Mouse (Mus musculus): ENCODE data around the gene Nat8f1.
"Not testable (repeated sequence)": the region's sequence is repeated elsewhere in the genome, so short reads cannot be mapped to it uniquely, and the experiment has no call there.

Gene Nat8f1

DNA sequence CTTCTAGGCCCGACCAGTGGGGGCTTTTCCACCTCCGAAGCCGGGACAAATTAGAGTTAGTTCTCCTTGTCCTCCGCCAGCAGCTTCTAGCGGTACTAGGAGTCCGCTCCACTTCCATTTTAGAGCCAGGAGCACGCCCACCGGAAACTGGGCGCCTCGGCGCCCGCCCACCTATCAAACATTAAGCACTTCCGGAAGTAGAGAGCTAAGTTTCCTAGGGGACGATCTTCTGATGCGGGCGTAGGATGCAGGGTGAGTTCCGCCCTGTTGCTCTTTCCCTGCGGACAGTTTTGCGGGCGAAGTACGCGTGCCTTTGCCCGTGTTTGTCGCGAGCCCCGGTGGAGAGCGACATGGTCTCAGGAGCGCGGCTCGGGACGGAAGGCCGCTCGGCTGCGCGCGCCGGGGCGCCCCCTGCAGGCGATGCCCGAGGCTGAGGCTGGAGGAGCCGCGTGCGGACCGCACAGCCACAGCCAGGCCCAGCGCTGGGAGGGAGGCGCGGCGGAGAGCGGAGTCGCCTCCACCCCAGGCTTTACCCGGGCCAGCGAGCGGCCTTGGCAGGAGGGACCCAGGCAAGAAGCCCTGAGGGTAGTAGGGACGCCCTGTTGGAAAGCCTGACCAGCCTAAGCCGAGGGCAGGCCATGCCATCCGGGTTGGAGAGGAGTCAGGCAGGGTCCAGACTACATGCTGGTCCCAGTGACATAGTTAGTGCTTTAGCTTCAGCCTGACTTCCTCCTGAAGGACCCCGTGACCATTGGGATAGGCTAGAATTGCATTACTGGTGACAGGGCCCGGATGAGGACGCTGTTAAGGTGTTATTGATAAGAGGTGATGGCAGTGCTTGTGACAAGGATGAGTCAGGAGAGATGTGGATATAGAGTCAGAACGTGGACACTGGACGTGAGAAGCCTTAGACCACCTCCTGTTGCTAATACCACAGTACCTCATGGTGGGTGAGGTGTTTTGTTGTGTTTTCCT is at the start of gene Nat8f1:
Gene Nat8f1 (minus strand): TSS at position 149 of the 975 bp plus-strand sequence.
- peak; percentile 95 for DNase-seq (ENCODE audit: low read depth)

DNA sequence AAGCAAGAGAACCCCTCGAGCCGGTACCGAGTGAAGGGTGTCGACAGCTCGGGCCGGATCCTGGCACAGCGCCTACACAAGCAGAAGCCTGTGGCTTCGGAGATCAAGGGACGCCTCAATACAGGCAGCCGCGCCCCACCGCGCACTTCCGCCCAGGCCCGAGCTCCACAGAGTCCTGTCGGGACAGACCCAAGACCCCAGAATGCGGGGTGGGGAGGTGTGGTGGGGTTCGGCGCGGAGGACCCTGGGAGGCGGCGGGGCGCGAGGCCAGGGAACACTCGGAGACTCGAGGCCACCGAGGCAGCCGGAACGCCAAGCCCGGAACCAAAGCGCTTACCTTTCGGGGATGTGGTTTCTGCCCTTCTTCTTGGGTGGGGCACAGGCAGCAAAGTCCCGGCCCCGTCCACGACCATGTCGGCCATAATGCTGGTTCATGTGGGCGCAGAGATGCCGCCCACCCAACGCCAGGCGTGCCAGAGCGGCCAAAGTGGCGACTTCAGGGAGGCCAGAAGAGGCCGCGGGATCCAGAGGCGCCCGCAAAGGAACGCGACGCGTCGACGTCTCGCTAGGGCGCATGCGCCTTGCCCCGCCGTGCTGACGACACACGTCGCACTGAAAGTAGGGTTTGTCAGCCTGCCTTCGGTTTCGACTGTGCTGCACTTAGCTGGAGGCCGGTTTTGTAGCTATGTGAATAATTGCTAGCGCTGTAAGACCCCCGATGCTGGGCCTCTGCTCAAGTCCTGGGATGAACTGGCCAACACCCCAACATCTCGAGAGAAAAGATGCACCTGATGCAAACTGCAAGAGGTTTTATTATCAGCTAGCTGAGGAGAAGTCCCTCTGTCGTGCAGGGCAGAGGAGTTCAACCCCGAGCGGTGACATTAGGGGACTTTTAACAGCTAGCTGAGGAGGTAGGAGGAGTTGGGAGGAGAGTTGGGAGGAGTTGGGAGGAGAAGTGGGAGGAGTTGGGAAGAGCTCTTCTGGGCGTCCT is 45.9 kb upstream of the Nat8f1 start, which contains the start of gene Dusp11:
Gene Dusp11 (minus strand): TSS at position 567 of the 991 bp plus-strand sequence.
- DNase-seq (ENCODE audit: low read depth), result peak; percentile 95

DNA sequence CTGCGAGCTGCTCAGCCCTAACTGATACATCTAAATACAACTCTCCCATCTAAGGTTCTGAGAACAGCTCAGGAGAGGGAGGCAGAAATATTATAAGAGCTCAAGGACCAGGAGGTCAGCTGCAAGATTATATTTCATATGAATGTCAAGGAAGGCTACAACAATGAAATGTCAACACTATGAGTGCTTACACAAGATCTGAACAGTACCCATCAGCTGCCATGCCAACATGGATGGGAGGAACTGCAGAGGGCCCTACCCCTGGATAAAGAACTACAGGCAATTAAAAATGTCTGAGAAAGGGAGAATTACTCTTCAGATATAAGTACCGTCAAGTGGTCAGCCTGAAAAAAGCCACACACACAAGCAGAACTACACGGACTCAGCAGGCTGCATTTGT is 42.1 kb upstream of the Nat8f1 start:
- no peak for DNase-seq (ENCODE audit: low read depth)

DNA sequence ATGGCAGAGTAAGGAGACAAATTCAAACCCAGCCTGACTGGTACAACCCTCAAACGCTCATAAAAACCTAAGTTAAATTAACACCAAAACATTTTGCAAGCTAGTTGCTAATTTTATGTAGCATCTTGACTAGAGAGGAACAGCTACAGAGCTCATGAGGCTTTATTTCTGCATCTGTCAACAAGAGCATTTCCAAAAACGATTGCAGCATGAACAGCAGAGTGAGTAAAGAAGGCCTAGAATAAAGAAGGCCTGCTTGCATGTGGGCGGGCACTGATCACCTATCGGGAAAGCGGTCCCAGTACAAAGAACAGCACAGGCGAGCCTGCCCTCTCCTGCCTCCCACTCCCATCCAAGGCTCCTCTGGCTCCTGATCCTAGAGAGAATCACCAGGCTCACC is 33.1 kb upstream of the Nat8f1 start:
- DNase-seq (ENCODE audit: low read depth), result no peak

DNA sequence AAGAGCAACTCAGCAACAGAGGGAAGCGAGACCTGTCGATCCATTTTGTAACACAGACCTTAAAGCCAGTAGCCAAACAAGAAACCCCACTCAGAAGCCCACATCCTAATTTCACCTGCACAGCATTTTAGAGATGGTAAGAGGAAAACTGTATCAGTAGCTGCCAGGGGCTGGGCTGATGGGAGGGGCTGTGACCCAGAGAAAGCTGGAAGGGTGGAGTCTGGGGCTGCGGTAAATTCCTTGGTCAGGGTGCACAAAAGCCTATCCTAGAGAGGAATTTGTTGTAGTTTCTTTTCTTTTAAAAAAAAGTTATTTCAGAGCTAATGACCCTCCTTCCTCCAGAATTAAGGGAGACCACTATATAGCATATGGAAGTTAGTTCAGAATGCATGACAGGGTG is 27.0 kb upstream of the Nat8f1 start:
- no peak for DNase-seq (ENCODE audit: low read depth)

DNA sequence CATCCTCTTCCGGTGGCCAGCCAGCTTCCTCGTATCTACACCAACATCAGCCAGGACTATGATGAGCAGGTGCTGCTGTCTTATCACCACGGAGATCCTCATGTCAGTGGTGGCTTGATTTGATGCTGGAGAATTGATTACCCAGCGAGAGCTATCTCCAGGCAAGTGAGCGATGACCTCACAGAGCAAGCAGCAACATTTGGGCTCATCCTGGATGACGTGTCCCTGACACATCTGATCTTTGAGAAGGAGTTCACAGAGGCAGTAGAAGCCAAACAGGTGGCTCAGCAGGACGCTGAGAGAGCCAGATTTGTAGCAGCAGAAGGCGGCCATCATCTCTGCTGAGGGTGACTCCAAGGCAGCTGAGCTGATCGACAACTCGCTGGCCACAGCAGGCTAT is 23.2 kb upstream of the Nat8f1 start:
- no peak for DNase-seq (ENCODE audit: low read depth)

DNA sequence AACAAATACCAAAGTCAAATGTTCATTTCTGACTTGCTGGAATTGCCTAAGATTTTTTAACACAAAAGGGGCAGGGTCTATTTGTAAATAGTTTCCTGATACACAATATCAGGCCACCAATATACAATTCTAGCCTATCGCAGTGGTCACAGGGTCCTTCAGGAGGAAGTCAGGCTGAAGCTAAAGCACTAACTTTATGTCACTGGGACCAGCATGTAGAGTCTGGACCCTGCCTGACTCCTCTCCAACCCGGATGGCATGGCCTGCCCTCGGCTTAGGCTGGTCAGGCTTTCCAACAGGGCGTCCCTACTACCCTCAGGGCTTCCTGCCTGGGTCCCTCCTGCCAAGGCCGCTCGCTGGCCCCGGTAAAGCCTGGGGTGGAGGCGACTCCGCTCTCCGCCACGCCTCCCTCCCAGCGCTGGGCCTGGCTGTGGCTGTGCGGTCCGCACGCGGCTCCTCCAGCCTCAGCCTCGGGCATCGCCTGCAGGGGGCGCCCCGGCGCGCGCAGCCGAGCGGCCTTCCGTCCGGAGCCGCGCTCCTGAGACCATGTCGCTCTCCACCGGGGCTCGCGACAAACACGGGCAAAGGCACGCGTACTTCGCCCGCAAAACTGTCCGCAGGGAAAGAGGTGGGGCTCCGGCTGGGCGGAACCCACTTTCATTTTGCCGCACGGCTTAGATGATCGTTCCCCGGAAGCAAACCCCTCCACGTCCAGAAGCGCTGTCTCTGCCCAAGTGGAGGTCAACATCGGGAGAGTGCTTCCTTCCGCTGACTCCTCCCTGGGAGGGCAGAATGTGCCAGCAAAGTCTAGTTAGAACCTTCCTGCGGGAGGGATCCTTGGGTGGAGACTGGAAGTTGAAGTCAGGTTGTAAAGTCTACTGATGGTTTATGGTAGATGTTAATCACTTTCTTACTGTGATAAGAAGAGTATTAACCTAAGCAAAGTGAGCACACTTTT is 21.3 kb upstream of the Nat8f1 start:
- DNase-seq (ENCODE audit: low read depth), result peak; percentile 75

DNA sequence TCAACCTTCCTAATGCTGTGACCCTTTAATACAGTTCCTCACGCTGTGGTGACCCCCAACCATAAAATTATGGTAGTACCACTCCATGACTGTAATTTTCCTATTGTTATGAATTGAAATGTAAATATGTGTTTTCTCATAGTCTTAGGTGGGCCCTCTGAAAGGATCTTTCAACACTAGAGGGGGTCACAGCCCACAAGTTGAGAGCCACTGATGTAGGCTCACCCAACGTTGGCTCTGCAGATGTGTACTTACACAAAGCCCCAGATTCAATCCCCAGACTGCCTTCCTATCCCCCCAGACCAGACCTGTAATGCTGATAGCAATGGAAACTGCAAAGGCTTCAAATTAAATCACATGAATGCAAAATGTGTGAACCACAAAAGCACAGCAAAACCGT is 20.2 kb upstream of the Nat8f1 start:
- peak; percentile 27 for DNase-seq (ENCODE audit: low read depth)

DNA sequence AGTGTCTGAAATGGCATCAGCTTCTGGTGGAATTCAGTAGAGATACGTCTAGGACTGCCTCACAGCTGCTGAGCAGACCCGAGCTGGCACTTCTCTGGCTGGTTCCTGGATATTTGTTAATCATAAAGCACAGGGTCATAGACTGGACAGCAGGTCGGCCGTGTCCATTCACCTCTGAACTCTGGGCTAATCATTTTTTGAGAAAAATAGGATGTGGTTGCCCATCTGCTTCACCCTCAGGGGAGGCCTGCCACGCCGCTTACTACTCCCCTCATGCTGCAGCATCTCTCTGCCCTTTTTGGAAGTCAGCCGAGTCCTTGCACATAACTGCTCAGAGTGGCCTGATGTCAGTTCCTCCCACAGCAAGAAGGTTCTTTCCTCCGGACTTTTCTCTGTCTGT is 18.6 kb upstream of the Nat8f1 start:
- no peak for DNase-seq (ENCODE audit: low read depth)

DNA sequence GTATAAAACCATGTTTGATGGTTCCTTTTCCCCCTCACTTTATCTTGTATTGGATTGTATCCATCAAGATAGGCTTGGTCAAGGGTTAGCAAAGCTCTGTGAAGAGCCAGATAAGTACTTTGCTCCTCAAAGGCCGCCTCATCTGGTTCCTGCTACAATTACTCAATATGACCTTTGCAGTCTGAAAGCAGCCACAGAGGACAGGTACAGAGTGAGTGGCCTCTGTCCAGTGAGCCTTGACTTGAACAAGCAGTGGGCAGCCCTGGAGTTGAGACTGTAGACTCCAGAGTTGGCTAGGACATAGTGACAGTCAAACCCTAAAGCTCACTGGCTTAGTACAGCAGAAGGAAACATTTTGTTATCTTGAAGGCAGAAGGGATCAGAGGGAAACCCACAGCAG is 13.8 kb upstream of the Nat8f1 start:
- no peak for DNase-seq (ENCODE audit: low read depth)

DNA sequence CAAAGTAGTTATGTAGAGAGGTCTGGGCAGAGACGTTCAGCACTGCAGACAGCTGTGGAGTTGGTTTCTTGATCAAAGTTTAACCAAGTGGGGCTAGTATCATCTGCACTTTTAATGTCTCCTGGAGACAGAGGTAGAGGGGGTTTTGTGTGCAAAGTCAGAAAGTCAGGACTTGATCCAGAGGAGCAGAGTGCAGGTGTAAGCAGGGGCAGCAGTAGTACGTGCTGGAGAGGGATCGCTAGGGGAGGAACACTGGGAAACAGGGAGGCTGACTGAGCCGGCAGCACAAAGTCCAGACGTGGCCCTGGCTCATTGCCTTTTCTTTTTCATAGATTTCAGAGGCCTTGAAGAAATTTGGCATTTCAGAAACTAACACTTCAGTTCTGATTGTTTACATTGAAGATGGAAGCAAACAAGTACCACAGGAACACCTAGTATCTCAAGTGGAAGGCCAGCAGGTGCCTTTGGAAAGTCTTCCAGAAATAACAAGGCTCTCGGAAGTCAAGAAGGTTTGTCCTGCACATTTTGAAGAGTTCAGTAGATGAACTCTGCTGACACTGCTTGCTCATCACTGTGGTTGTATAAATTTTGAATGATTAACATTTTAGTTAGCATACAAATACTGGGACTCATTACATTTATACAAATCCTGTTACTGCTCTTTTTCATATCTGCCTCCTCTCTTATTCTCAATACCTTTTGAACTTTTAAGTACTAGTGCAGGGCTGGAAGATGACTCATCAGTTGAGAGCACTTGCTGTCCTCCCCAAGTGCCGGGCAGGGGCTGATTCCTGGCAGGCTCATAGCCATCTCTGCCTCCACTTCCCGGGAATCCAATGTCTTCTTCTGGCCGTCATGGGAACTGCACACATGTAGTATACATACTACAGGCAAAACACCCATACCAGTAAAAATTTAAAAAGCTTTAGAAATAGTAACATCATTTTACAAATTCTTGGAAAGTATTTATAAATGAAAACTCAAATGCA is 12.3 kb upstream of the Nat8f1 start:
- DNase-seq (ENCODE audit: low read depth), result no peak

DNA sequence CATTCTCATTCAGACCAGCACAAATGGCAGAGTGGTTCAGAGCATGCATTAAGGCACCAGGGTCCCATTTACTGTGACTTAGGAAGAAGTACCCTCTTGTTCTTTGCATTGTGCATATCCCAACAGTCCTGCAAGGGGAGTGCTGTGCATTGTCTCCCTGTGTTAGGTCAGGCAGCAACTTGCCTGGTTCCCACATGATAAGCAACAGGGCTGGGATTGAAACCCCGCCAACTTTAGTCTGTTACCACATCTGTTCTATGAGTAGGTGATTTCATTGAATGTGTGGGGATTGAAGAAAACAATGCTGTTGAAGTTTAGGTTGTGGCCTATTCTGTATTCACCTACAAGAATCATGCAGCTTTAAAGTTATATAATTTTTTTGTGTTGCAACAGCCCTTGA is 11.2 kb upstream of the Nat8f1 start:
- peak; percentile 44 for DNase-seq (ENCODE audit: low read depth)

DNA sequence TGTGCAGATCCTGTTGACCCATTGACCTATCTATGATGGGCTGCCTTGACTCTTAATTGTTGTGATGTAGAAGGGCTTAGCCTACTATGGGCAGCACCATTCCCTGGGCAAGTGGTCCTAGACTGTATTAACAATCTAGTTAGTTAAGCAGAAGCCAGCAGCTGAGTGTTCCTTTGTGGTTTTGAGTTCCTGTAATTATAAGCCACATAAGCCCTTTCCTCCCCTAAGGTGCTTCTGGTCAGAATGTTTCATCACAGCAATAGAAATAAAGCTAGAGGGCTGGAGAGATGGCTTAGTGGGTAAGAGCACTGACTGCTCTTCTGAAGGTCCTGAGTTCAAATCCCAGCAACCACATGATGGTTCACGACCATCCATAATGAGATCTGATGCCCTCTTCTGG is 8.2 kb upstream of the Nat8f1 start:
- no peak for DNase-seq (ENCODE audit: low read depth)

DNA sequence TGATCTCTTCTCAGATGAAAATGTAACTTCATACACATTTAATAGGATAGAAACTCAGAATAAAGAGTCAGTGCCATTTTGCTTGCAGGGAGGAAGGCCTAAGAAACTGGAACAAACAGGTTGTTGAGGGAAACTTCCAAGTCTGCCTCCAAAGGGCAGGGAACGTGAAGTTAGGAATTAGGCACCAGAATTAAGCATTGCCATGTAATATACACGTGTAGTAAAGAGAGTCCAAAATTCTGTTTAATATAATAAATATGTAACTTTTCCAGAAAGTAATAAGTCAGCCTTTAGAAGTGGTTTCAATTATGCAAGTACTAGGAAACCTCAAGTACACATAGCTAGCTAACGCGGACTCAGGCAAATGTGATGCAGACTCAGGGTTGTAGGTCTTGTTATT is 3.9 kb upstream of the Nat8f1 start:
- no peak for DNase-seq (ENCODE audit: low read depth)

DNA sequence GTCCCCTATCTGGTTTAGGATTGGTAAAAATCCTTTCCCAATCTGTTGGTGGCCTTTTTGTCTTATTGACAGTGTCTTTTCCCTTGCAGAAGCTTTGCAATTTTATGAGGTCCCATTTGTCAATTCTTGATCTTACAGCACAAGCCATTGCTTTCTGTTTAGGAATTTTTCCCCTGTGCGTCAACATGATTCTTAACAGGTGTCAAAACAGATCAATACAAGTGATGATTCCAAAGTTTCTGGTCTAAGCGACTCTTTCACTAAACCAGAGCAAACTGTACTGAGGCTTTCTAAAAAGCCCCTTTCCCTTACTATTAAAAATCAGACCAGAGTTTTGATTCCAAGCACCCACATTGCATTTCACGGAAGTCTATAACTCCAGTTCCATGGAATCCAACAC is 2.9 kb upstream of the Nat8f1 start:
- not testable (repeated sequence) for DNase-seq (ENCODE audit: low read depth)

DNA sequence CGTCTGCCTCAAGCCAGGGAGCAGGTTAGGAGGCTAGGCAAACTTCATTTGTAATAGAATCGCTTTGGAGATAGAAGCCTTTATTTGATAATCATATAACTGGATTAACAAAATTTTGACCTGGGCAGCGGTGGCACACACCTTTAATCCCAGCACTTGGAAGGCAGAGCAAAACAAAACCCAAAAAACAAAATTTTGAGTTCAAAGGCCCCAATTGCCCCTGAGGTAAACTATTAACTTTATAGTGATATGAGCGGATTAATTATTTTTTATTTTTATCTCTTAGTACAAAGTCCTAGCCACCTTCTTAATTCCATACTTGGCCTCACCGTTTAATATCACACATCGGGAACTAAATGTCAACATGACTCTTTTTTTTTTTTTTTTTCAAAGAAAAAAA is 1.1 kb upstream of the Nat8f1 start:
- DNase-seq (ENCODE audit: low read depth), result no peak

DNA sequence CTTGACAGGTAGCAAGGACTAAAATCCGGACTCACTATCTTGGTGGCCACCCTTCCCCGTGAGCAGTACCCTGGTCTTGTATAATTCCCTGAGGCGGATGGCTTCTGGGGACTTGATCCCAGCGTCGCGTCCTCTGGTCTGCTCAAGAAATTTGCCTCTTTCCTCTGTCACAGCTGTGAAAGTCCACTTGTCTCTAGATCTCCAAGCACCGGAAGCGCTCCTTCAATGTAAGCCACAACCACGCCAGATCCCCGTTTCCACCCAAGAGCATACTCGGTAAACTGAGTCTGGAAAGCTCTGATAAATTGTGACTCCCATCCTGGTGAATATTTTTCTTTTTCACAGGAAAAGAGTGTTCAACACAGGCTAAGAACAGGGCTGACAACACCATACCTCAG is 347 bp downstream of the Nat8f1 start:
- no peak for DNase-seq (ENCODE audit: low read depth)

DNA sequence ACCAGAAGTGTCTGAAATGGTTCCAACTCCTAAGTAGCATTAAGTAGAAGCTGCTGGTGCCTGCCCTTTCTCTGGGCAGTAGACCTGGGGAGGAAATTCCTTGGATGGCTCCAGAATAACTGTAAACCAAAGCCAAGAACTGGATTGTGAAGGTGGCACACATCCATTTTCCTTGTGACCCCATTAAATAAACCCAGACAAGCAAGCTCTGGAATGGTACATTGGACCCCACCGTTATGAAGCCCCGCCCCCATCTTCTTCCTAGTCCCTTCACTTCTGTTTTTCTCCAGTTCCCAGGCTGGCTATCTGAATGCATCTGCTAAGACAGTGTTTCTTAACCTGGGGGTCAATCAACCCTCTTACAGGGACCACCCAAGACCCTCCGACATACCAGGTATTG is 3.9 kb downstream of the Nat8f1 start, which contains the start of gene Tprkb:
Gene Tprkb (plus strand): TSS at position 279 of the 400 bp plus-strand sequence.
- peak; percentile 12 for DNase-seq (ENCODE audit: low read depth)

DNA sequence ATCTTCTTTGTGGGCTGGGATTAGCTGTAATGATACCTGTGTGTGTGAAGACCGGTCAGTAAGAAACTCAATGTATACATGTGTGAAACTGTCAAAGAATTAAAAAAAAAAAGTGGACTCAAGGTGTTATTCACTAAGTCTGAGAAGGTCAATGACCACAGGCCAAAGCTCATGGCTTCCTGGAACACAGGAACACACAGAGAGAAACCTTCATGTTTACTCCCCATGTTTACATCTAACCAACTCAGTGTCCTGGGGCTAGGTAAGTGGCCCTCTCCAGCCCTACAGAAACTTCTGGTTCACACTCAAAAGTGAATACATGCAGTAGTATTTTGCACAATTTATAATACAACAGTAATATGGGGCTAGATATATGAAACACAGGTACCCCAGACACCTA is 5.8 kb downstream of the Nat8f1 start:
- no peak for DNase-seq (ENCODE audit: low read depth)

DNA sequence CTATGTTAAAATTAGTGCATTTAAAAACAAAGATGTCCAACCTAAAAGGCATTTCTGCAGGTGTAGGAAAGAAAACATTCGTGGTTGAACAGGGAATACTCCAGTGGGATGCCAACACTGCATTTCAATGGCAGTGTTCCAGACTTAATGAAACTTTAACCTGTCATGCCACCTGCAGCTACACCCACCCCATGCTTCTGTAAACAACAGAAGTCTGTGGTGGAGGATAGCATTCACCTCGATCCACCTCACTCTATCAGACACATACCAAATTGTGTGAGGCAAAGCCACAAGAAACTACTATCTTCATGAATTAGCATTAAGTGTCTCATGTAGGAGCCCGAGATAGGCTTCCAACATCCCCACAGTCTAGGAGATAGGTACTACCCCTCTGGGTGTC is 7.1 kb downstream of the Nat8f1 start:
- no peak for DNase-seq (ENCODE audit: low read depth)

All from NIH3T3 (cell line).